Mouse (Mus musculus) thymus, postnatal 4 days (tissue): ENCODE measurements around the gene Gm3417.

ENCODE experiments used
- DNase-seq: peaks from one replicate; pipeline ENCODE4 v3.0.0; 2021

The Gm3417 gene

DNA sequence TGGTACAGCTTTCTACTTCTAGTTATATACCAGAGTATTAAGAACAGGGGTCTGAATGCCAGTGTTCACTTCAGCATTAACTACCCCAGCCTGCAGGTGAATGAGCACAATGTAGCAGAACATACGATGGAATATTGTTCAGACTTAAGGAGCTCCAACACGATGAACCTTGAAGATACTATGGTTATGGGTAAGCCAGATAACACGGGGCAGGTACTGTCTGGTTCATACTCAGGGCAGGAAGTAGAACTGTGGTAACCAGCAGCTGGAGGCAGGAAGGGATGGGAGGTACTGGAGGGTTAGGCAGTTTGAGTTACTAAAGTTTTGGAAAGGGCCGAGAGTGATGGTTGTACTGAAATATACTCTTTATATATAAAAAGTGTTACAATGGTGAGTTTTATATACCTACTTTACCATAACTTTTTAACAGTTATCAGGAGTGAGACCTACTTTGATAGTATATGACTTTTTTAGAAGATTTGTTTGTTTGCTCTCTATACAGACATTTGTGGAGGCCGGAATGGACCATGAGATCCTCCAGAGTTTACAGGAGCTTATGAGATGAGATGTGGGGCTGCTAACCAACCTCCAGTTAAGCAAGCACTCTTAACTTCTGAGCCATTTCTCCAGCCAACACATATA lies 19.8 kb downstream of the Gm3417 start:
- peak; percentile 30 for DNase-seq

DNA sequence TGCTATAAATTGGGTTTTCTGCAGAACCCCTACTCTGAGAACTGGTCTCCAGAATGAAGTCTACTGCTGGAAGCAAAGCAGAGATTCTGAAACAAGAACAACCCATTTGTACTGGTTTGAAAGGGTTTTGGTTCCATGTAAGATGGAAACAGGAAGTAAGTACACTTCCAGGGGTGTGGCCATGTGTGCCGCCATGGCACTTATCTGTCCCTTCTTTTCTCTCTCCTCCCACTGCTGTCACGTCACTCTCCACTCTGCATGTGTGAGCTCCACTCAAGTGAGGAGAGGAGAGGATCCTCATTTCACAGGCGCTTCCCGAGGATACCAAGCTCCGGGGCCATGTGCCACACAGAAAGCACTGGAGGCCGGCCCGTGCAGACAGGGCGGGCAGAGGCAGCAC lies 25.1 kb downstream of the Gm3417 start:
- no peak for DNase-seq

DNA sequence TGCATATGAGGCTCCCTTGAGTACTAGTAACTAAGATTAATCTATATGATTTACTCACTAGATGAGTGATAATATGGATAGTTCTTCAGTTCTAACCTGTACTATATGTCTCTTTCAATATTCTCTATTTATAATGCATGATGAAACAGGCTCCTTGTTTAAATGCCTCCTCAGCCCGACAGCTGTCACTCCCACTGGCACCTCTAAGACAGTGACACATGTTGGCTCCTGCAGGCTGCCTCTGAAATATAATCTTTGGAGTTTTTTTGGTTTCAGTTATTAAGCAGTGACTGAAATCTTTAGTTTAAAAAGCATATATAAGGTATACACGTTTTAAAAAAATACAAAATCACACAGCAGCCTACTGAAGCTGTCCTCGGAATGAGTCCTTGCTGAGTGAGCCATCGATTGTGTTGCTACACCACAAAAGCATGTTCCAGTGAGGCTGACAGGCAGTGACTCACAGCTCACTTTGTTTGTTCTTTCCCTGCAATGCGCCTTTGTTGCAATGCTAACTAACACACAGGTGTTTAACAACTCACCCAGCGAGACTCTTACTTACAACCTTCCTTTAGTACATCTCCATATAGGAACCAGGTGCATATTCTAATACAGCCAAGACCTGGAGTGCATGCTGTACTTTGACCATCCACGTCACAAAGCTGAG lies 29.3 kb downstream of the Gm3417 start:
- no peak for DNase-seq

DNA sequence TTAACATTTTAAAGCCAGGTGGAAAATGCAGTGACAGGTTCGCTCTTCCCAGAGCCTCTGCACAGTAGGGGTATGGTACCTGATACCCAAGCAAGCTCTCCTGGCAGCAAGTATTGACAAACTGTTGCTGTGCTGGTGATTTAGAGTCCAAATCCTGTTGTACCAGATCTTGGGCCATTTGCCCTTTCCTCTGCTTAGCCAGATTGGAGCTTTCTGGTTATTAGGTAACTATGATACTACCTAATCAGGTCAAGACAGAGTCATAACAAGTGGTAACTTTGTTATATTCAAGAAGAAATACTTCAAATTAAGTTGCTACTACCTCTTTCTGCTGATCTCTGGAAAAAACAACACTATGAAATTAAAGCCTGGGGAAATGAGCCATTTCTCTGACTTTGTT lies 34.0 kb downstream of the Gm3417 start:
- DNase-seq, result no peak

DNA sequence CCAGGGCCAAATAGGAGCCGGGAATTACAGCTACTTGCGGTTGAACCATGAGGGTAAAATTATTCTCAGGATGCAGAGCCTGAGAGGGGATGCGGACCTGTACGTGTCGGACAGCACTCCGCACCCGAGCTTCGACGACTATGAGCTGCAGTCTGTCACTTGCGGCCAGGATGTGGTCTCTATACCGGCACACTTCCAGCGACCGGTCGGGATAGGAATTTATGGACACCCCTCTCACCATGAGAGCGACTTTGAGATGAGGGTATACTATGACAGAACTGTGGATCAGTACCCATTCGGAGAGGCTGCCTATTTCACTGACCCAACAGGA lies 34.9 kb downstream of the Gm3417 start:
- no peak for DNase-seq

DNA sequence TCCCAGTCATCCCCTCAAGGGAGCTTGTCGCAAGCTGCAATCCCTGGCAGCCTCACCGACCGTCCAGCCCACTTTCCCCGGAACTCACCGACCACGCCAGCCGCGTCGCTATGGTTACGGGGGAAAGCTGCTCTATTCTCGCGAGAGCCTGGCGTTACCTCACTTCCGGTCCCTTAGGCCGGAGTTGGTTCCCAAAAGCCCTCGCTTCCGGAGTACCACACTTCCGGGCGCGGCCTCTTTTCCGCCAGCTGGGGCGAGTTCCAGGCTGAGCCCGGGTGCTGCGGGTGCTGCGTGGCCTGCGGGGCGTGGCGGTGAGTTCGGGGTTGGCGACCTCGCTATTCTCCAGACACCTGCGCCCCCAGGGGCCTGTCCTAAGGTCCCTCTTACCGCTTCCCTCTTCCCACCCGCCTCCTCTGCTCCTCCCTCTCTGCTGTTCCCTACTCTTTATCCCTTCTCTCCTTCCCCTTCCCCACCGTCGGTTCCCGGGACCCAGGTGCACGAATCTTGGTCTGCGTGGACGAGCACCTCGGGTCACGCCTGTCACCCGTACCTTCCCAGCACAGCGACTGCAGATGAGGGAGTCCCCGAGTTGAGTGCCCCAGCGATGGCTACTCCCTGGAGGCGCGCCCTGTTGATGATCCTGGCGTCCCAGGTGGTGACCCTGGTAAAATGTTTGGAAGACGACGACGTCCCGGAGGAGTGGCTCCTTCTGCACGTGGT lies 35.4 kb downstream of the Gm3417 start, which contains the start of the genes Wdr27 and 1600012H06Rik:
Gene Wdr27, minus strand, starts transcription at position 150 of the 720 bp plus-strand sequence.
Gene 1600012H06Rik, plus strand, starts transcription at position 176 of the 720 bp plus-strand sequence.
- peak; percentile 98 for DNase-seq

DNA sequence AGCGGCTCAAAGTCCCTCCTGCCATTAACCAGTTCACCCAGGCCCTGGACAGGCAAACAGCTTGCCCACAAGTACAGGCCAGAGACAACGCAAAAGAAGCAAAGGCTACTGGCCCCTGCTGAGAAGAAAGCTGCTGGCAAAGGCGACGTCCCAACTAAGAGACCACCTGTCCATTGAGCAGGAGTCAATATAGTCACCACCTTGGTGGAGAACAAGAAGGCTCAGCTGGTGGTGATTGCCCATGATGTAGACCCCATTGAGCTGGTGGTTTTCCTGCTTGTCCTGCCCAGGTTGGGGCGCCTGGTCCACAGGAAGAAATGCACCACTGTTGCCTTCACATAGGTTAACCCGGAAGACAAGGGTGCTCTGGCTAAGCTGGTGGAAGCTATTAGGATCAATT lies 36.4 kb downstream of the Gm3417 start:
- peak; percentile 8 for DNase-seq

DNA sequence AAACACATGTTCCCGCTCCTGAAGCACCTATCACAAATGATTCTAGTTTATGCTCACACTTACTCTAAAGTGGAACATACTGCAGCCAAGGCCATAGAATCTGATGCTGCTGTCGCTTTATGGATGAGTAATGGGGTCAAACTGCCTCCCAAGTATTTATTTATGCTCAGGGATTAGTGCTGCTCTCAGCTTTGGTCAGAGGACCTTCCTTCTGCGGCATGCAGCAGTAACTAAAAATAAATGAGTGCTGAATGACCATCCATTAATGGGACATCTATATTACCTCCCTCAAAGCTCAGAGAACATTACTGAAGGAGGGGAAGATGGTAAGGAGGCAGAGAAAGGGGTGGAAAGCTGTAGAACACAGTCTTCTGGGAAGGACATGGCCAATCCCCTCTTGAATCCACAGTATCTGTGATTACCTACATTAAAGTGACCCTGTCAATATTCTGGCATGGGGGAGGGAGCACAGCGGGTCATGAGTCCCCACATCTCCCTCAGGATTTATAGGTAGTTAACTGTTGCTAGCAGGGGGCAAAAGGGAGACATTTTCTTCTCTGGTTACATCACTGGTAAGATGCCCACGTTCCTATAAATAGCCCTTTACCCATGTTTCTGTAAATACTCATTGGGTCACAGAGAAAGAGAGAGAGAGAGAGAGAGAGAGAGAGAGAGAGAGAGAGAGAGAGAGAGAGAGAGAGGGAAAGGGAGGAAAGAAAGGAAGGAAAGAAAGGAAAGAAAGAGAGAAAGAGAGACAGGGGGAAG lies 42.6 kb downstream of the Gm3417 start:
- no peak for DNase-seq

DNA sequence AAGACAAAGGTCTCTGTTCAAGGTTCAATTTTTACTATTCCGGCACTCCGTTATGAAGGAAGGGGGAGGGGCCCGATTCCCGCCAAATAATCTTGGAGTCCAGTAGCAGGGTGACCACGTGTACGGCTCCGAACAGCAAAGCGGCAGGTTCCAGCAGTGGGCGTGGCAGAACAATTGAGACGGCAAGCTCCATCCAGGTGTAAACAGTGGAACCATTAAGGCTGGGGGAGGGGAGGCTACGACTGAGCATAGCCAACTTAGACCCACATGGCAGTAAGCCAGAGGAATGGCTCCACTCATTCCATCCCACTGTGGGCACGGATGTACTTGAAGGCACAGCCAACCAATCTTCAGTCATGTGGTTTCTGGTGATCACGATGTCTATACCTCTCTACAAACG lies 43.3 kb downstream of the Gm3417 start:
- DNase-seq, result peak; percentile 4

DNA sequence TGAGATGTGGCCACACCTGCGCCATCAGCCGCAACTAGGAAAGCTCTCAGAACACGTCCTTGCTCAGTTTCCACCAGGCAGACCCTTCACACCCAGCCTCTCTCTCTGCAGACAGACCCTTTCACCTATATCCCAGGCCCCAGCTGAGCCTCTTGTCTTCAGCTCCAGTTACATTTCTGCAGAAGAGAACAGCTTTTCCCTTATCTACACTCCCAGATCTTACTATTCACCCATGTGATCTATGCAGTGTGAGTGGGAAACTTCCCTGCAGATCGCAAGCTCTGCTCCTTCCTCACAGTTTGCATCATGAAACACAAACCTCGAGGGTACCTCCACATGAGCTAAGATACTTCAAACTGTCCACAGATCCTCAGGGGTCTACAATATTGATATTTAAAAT lies 47.1 kb downstream of the Gm3417 start:
- DNase-seq, result no peak

DNA sequence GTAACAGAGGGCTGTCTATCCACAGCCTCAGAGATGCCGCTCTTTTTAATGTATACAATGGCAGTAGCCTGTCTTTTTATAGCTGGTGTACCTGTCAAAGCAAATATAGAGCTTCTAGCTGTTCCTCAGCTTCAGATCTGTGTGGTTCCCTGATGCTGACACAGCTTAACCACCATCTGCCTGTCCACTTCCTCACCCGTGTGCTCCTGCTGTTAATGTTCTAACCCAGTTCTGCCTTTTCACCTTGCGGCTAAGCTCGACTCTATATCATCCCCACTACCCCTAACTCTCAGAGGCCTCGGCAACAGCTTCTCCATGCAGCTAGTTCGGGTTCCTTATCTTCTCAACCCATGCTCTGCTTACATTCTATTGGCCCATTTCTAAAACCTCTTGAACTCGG lies 47.9 kb downstream of the Gm3417 start:
- no peak for DNase-seq

DNA sequence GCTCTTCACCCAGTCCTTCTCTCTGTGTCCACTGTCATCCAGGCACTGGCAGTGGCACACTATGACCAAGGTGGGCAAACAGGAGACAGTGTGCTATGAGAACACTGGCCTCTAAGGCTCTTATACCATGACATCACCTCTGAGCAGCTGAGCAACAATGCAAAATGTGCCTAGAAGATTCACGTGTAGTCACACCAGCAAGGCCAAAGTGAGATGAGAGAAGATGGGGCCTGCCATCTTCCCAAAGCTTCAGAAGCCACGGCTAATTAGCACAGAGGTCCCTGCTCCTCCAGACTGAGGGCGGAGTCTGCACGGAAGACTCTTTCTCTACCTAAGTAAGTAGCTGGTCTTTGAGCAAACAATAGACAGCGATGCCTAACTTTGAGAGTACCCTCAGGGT lies 50.0 kb downstream of the Gm3417 start:
- no peak for DNase-seq

DNA sequence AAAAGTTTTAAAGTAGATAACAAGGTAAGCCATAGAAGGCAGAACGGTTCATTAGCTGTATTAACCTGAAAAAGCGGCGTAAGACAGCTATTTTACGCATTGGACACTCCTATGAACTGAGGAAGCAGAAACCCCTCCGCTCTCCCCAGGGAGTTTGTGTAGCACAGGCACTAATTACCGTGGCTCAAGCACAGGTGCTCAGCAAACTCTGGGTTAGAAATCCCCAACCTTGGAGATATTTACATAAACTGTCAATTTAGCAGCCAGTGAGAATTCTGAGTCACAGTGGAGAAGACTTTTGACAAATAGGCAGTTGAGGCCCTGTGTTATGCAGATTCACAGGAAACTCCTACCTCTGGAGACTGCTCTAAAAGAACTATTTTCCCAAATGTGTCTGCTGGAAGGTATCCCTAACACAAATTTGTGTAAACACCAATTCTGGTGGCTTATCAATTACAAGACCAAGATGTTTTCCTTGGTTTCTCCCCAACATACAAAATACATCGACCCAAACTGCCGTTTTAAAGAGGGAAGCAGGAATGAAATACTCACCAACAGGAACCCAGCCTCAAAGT lies 50.9 kb downstream of the Gm3417 start:
- DNase-seq, result no peak

DNA sequence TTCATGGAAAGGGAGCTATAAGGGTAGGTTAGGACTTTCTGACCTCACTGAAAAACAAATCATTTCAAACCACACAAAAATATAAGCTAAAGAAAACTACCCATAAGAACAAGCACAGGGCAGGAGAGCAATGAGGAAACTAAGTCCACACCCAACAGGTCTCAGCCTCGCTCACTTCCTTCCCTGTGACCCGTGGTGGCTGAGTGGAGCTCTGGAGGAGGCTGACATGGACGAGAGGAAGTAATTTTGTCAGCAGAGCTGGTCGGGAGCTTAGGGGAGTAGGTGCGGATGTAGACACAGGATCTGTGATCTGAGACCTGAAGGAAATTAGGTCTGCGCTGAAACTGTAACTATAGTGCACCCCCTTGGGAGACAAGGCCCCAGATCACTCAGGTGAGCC lies 57.0 kb downstream of the Gm3417 start:
- peak; percentile 35 for DNase-seq

DNA sequence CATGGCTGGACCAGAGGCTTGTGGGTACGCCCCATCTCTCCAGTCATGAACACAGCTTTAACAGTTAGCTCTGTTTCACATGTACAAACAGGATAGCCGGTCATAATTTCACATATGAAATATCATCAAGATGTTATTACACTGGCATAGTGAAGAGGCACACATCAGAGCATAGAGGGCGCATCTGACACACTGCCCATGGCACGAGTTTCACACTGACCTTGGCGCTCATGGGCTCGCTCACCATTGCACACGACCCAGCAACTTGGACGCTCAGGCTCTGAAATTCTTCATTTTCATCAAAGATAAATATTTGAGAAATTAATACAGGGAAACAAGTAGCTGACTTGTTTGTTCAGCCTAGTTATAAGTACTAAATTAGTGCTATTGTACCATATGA lies 60.7 kb downstream of the Gm3417 start:
- DNase-seq, result no peak

DNA sequence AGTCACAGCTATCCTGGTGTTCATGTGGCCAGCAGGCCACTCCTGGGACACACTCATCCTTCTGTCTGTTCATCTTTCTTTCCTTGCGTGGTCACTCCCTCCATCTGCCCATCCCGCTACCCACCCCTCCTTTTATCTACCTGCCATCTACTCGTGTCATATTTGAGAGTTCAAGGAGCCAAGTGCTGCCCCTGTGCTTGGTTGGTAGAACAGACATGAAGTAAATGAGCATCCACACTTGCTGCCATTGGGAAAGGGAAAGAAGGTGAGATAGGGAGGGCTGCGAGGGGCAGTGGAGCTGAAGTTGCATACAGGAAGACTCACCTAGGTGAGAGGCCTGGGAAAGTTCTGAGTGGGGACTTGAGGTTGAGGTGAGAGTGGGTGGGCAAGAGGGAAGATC lies 64.2 kb downstream of the Gm3417 start:
- DNase-seq, result no peak
